Mouse (Mus musculus) kidney, postnatal 4 days (tissue): ENCODE data around the gene Pole2.

ENCODE experiments used
- DNase-seq, 2 experiments: peaks; one replicate each; pipeline ENCODE4 v3.0.0; 2021; ENCODE audit warnings: mixed read lengths in 2 of 2

Pole2 gene

DNA sequence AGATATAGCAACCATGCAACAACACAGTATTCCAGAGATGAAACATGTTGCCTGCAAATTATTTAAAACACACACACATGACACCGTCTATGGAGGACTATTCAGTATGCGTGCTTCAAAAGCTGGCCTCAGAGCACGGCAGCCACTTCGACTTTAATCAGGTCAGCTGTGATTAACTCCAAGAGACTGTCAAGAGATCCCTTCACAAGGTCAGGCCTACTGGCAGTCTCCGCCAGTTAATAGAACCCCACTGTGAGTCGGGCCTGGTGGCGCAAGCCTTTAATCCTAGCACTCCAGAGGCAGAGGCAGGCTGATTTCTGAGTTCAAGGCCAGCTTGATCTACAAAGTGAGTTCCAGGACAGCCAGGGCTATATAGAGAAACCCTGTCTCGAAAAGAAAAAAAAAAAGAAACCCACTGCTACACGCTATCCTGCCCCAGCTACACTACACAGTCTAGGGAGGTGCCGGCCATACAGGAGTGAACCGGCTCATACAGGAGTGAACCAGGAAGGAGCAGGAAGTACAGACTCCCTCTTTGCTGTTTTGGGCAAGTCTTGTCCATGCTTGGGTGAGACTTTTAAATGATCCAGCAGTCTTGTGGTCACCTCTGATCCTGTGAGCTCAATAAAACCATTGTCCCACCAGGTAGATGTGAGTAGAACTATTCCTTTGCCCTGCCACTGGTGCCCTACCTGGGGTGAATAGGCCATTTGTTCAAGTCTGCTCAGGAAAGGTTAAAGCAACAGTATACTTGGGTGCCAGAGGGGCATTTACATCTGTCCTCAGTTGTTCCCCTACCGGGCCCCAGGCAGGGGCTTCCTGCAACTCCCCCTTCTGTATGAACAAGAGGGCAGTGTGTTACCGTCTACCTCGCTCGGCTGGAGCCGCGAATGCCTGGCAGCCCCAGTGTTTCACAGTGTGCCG, 17.7 kb downstream of the Pole2 start:
- DNase-seq, result no peak

DNA sequence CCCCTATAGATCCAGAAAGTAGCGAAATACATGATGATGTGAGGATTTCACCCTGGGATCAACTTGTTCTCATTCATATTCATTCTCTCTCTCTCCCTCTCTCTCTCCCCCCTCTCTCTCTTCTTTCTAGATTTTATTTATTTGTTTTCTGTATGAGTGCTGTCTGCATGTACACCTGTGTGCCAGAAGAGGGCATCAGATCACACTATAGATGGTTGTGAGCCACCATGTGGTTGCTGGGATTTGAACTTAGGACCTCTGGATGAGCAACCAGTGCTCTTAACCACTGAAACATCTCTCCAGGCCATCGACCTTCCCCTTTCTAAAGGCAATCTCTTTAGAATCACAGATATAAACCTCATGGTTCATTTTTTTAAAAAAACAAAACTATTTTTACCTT, 19.5 kb downstream of the Pole2 start:
- DNase-seq, result no peak

DNA sequence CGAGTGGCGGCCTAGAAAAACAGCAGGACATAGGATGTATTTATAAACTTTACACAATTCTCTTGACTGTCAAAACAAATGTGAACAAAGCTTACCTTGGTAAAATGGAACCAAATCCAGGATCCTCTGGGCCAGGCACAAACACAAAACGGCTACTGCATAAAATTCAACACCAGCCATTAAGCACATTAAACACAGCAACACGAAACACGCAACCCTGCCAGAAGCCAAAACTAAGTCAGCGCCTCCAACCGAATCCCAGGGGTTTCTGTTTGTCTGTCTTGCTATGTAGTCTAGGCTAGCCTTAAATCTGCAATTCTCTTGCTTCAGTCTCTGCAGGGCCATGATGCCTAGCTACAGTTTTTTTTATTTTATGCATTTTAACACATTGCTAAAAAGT, 20.1 kb downstream of the Pole2 start:
- no peak for DNase-seq

DNA sequence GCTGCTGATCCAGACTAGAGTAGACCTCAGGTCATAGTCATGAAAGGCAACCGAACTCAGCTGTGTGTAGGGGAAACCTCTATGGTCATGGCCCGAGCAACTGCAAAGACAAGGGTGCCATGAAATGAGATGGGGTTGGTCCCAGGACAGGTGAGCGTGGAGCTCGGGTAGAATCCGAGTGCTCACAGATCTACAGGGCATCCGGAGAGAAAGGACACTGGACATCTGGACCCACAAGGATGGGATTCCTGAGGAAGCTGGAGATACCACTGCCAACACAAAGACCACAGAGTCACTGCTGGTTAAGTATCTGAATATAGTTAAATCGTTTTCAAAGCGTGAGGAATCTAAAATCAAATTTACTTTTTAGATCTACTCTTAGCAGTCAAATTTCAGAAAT, 20.6 kb downstream of the Pole2 start:
- no peak for DNase-seq

DNA sequence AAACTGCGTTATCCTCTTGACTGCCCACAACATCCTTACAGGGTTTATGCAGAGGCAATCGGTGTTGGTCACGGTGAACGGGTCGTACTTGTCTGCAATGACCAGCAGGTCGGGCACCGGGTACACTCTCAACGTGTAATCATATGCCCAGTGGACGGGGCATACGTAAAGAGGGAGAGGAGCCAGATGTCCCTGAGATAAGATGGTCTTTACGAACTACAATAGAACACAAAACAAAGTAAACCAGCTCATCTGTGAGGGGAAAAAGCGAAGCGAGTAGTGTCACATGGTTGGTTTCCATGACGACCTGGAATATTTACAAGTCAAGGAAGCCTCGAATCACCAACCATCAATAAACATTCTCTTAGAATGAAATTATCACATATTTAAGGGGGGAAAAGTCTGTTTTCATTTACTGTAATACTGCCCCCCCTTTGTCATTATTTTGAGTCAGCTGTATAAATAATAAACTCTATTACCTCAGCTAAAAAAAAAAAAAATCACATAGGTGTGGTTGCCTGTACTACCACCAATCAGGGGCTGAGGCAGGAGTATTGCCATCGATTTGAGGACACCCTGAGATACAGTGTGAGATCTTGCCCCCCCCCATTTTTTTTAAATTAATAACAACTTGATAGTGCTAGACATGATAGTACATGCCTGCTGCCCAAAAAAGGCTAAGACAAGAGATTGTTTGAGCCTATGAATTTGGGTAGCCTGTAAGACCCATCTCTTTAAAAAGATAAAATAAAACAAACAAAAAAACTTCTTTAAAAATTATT, 23.8 kb downstream of the Pole2 start, which contains the start of gene Gm49384:
Gm49384 (minus strand) TSS at position 216 of the 782 bp plus-strand sequence.
- no peak for DNase-seq

DNA sequence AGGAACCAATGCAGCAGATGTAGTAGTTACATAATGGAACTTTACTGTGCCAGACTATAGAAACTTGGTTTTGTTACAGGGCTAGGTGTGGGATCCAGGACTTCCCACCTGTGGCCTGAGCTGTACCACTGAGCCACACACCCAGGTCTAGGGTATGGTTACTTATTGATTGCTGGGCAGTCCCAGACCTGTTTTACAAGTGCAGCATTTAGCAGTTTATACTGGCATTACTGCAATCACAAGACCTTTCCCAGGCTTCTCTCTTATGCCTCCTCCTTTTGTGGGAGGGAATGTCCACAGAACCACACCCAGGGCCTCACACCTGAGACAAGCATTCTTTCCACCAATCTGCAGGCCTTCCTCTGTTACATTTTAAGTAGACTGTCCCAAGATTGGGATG, 29.0 kb downstream of the Pole2 start:
- no peak for DNase-seq

DNA sequence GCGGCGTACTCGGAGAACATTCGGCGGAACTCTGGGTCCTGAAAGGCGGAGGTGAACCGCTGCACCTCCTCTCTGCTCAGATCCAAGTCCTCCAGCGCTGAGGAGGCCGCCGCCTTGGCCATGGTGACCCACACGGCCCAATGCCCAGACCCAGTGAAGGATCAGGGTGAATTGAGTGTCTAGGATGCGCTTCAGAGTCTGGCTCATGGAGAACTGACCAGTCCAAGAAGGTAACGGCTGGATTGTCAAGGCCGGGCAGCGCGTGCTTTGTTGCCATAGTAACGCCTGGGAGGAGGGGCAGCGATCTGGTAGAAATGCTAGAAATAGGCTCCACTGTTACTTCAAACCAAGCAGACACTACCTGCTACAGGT, 29.8 kb downstream of the Pole2 start, which contains the start of gene Dnaaf2:
Dnaaf2 (minus strand) TSS at position 266 of the 372 bp plus-strand sequence.
- peak; percentile 88 to 92 for DNase-seq

DNA sequence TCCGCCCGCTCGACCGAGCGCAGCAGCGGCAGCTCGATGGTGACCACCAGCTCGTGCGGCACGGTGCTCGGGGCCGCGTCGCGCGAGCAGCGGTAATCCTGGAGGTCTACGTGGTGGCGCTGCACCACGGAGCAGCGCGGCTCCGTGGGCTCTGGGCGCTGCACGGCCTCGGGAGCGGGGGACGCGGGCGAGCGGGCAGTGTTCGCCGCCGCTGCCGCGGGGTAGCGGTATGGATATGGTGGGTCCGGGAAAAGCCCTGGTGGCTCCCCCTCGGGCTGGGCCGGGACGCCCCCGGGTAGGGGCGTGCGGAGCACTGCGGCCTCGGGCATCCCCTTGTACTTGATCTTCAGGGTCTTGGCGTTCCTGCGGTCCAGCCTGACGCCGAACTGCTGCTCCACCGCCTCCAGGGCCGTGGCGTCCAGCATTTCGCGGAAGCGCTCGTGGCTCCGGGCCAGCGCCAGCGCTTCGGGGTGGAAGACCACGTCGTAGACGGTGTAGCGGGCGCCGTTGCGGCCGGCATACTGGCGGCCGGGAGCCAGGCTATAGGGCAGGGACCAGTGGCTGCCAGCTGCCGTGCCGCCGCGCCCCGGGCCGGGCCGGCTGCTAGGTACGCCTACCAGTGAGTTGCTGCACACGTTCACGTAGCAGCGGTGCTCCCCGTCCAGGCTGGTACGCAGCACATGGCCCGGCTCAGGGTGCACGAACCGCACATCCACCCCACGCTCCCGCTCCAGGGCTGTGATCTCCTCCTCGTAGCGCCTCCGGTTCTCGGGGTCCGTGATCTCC, 30.4 kb downstream of the Pole2 start:
- peak; percentile 71 to 81 for DNase-seq

DNA sequence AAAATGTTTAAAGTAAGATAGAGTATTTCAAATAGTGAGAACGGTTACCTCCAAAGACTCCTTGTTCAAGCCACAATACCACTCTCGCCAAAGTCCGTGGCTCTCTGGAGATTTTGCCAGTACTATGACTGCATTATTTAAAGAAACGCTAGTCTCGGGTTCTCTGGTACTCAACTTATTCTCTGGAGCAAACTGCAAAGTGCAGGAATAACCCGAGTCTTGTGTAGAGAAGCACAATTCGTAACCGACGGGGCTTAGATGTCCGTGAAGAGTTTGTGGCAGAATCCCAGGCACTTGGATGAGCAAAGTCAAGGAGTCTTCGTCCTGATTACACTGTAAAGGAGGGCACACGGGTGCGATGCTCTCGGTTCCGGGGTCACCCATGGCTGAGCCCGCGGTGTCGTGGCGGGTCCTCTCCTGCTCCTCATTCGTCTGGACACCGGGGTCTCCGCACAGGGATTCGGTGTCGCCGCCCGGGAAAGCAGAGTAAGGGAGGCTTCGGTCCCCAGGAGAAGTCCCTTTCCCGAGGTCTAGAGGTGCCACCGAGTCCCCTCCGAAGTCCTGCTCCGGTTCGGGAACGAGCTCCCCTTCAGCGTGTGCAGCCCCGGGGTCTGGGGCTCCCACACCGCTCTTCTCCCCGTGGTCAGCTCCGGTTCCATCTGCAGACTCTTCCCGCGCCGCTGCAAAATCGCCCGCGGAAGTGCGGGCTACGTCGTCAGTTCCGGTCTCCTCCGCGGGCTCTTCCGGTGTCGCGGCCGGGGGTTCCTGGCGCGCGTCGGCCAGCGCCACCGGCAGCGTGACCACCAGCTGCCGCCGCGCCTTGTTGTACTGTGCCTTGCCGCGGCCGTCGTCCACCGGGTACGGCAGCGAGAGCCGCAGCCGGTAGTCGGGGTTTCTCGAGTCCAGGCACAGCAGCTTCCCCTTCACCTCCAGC, 31.3 kb downstream of the Pole2 start, which contains the start of gene Gm49383:
Gm49383 (minus strand) TSS at position 661 of the 934 bp plus-strand sequence.
- peak; percentile 79 to 86 for DNase-seq

DNA sequence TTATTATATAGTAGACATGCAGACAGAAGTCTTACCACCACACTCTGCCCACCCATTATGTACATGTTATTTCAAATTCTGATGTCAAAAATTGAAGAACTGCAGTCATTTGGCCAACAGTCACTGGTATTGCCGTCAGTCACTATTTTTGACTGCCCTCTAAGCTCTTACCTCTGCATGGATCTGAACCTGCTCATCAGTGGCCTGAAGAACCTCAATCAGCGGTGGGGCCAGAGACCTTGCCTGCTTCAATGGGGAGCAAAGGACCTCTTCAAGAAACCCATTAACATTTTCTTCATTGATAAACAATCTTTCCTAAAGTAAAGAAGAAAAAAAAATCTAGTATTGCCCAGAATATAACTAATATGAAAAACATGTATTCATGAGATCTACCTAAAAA, 35.4 kb downstream of the Pole2 start:
- no peak for DNase-seq

DNA sequence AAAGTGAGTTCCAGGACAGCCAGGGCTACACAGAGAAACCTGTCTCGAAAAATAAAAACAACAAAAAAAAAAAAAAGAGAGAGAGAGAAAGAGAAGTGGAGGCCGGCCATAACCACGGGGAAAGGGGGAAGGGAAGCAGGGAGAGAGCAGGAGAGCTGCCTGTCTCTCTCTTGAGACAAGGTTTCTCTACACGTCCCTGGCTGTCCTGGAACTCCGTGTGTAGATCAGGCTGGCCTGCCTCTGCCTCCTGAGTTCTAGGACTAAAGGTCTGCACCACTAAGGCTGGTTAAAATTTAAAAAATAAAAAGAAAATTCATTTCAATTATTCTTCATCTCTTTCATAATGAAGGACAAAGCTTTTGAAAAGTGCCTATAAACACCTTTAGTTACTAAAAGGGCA, 36.6 kb downstream of the Pole2 start:
- no peak for DNase-seq

DNA sequence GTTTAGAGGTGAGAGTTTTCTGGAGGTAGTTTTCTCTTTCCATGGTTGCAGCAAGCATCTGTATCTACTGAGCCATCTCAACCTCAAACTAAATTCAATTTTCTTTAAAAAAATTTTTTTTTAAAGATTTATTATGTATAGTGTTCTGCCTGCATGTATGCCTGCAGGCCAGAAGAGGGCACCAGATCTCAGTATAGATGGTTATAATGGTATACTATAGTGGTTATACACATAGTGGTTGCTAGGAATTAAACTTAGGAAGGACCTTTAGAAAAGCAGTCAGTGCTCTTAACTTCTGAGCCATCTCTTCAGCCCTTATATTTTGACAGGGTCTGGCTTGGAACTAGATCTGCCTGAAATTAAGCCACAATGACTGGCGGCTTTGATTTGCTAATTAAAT, 37.5 kb downstream of the Pole2 start:
- DNase-seq, result no peak

DNA sequence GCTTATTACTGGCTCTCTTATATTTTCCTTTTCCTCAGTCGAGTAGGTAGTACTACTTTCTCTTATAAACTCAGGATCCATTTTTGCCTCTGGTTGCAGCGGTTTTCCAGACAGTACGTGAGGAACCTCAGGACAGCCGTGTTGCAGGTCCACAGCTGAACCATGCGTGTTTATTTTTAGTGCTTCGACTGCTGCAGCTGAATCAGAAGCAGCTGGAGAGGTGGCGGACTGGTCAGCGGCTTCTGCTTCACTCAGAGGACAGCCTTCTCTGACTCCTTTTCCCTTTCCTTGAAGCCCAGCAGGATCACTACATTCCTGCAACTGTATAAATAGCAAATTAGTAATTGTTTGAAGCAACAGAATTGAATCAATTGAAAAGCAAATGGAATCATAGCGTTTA, 37.9 kb downstream of the Pole2 start:
- no peak for DNase-seq

DNA sequence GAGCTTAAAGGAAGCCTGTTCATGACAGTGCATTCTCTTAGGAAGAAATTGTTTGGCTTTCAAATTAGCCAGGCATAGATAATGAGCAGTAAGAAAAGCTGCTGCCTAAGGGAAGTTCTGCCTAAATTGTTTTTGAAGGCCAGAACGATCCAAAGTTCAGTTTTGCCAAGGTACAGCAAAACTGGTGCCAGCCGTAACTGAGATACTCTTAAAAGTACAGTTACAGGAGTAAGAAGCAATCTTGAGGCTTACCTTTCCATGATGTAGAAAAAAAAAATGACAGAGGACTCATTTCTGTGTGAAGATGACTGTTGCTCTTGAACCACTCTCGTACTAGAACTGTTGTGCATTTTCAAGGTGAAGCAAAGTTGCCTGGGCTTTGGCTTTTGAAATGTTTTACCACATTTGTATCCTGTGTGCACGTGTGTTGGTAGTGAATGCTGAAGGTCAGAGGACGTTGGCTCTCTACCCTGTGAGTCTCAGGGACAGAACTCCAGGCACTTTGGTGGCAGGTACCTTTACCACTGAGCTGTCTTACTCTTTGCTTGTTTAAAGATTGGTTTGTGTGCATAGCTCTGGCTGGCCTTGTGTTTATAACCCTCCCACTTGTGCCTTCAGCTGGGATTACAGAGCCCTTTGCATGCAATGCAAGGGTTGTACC, 41.1 kb downstream of the Pole2 start:
- DNase-seq, result peak in 1 of 2 experiments; percentile 10

DNA sequence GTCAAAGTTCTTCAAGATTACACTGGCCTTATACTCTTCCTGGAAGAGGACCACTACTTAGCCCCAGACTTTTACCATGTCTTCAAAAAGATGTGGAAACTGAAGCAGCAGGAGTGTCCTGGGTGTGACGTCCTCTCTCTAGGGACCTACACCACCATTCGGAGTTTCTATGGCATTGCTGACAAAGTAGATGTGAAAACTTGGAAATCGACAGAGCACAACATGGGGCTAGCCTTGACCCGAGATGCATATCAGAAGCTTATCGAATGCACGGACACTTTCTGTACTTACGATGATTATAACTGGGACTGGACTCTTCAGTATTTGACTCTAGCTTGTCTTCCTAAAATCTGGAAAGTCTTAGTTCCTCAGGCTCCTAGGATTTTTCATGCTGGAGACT, 42.6 kb downstream of the Pole2 start:
- no peak for DNase-seq

DNA sequence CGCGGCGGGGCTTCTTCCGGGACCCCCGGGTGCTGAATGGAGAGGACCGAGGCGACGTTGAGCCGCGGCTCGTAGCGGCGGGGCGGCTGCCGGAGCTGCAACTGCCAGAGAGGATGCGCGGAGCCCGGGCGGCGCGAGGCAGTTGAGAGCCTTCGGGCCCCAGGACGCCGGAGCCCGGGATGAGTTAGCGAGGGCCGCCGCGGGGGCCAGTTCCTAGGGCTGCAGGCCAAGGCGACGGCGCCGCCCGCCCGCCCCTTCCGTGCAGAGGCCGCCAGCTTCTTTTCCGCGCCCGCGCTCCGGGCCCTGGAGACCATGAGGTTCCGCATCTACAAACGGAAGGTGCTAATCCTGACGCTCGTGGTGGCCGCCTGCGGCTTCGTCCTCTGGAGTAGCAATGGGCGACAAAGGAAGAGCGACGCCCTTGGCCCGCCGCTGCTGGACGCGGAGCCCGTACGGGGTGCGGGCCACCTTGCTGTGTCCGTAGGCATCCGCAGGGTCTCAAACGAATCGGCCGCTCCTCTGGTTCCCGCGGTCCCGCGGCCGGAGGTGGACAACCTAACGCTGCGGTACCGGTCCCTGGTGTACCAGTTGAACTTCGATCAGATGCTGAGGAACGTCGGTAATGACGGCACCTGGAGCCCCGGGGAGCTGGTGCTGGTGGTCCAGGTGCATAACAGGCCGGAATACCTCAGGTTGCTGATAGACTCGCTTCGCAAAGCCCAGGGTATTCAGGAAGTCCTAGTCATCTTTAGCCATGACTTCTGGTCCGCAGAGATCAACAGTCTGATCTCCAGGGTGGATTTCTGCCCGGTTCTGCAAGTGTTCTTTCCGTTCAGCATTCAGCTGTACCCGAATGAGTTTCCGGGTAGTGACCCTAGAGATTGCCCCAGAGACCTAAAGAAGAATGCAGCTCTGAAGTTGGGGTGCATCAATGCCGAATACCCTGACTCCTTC, 43.4 kb downstream of the Pole2 start:
- DNase-seq, result peak; percentile 68 to 80

DNA sequence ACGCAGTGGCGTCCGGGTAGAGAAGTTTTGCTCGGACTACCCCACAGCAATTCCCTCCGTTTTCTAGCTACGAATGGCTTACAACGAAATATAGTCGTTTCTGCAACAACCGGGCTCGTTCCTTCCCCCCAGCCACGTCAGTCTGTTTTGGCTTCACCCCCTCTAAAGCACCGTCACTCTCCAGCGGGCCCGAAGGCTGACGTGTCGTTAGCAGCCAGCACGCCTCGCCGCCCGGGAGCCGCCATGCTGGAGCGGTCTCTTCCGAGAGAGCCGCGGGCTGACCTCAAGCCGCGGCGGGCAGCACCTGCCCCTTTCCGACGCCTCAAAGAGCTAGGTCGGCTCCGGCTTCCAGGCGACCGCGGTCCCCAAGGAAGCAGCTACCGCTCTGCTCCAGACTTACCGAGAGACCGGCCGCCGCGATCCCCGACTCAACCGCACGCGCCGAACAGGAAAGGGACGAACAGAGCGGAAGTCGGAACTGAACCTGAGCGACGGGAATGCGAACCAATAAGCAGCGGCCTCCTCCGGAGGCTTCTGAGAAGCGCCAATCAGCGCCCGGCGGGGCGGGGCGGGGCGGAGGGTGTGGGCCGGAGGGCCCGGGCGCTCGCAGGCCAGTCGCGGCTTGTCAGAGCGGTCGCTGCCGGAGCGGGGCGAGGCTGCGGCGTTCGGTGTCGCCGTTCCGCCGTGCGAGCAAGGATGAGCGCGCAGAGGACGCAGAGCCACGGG, 44.2 kb downstream of the Pole2 start, which contains the start of the genes Rpl36al and Mgat2:
Rpl36al (minus strand) TSS at position 501 of the 726 bp plus-strand sequence.
Mgat2 (plus strand) TSS at position 575 of the 726 bp plus-strand sequence.
- peak; percentile 100 for DNase-seq

DNA sequence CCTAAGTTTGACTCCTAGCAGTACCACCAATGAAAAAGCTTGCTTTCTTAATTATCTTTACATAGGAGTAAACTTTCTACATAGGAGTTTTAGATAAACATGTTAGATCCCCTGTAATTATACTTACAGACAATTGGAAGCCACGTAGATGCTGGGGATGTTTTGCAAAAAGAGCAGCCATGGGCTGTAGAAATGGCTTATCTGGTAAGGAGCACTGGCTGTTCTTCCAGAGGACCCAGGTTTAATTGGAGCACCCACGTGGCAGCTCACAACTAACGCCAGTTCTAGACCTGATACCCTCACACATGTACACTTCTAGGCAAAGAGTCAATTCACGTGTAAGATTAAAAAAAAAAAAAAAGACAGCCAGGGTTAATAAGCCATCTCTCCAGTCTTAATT, 46.2 kb downstream of the Pole2 start:
- DNase-seq, result no peak

DNA sequence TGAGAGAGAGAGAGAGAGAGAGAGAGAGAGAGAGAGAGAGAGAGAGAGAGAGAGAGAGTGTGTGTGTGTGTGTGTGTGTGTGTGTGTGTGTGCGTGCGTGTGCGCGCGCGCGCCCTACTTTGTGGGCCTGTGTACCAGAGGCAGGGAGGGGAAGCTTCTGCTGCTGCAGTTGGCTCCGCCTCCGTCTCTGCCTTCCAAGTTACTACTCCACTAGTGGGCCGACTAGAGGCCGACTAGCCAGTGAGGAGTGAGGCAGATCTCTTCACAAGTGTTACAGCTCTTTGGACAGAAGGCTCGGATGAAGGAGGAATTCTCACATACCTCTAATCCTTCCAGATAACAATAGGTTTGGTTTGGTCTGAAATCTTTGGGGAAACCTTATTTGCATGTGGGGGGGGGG, 48.6 kb downstream of the Pole2 start:
- DNase-seq, result peak in 1 of 2 experiments; percentile 31
